Mouse (Mus musculus) liver, embryonic 14.5 days (tissue): ENCODE measurements around the gene Rcsd1.

ENCODE experiments used
- CTCF ChIP-seq: IDR thresholded peaks from 2 replicates; pipeline ENCODE4 v1.5.1; 2016; ENCODE audit warnings: antibody characterized with exemption, low read depth, control low read depth
- EP300 ChIP-seq: IDR thresholded peaks from 2 replicates; pipeline ENCODE4 v1.6.1; 2016; ENCODE audit warnings: antibody characterized with exemption, low read depth

DNA sequence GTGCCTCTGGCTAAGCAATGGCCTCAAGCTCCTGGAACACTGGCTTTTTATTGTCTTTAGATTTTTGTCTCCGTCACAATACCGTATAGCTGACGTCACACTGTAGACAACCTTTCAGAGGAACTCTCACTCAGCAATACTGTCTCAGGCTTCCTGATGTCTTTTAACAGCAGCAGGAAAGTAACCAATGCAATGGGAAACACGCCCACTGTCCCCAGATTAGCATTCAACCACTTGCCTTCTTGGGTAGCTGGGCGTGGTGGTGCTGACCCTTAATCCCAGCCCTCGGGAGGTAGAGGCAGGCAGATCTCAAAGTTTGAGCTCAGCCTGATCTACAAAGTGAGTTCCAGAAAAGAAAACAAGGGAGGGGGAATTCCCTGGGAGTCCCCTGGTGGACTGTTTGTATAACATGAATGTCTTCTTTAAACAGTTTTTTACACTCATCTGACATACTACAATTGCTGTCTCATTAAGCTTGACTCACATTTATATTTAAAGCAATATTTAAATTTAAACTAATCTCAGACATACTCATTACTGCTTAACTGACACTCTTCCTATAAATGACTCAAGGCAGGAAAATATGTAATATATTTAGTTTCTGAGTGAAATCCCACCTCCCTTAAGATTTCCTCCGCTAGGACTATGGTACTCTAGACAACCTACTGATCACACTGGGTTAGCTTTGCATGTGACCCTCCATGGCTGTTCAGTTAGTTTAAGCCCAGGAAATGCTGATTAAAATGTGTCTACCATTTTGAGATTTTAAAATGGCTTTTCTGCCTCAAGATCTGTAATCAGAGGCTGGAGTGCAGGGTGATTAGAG is 99.8 kb downstream of the Rcsd1 start:
- TF ChIP-seq CTCF = no peak
- TF ChIP-seq EP300 = no peak
